Mouse (Mus musculus) v-Abl transformed pro-B cells (cell line): ENCODE results near the gene Gpld1.

ENCODE experiments used
- in situ Hi-C, 2 experiments: fragments of 400-800 bp; cut with MboI; formaldehyde crosslinking; loops; one replicate each; pipeline ENCODE4 v1.15.1; 2025; ENCODE audit not compliant: unreplicated experiment in 2 of 2

Gene Gpld1

DNA sequence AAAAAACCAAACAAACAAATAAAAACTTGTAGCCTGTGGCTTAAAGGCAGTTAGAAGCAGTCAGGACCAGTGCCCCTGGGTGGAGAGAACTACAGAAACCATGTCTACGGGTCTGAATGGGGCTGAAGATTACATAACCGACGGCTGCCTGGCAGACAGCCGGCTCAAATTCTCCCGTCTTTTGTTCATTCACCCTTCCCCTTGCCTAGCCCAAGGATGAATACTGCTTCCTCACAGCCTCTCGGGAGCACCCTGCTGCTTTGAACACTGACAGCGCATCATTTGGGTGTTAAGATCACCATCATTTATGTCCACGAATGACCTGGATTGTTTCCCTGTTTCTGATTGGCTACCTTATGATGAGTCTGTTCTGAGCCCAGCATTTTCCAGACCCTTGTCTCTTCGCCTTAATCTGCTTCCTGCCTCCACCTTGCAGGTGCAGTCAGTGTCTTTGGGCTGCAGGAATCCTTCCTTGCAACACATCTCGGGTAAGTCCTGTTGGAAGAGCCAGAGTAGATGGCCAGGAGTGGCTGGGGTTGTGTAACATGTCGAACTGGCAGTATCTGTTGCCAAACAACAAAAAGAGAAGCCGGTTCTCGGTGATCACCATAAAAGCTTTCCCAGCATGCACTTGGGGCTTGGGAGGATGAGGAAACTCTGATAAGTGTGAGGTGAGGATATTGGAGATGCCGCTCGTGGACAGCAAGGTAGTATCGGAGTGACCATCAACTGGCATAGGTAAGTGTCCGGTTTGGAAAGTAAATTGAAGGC is at the start of gene Gpld1:
Gene Gpld1, plus strand, starts transcription at position 641 of the 771 bp plus-strand sequence.
- in situ Hi-C loops = loop anchor here in 1 of 2 experiments (25.0 kb wide), 2 partner anchors 630 to 955 kb away; partner anchors contain the start of gene Scgn

- in situ Hi-C loops = no loop called here
These were observed 49.1 kb upstream of the Gpld1 start for GRCm38 (mm10) chr13:24893880-24894279.

GRCm38 (mm10) chr13:24901916-24902315 is 41.0 kb upstream of the Gpld1 start:
- in situ Hi-C loops = loop anchor here (25.0 kb wide), 3 partner anchors 415 to 1115 kb away; no protein-coding TSS in a partner anchor

DNA sequence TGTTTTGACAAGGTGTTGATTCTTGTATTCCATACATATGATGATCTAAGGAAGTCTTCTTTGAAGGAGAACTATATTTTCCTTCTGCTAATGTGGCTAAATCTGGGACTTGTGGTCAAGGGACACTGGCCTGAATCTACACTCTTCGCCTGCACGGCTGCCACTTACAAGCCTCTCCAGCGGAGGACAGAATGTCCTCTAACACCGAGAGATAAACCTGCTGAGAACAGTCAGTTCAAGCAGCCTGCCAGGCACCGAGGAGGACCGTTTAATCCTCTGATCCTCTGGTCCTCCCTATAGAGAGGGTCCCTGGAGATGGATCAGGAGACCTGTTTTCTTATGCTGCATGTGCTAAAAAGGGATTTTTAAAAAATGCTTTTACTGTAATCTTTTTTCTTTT is 39.5 kb upstream of the Gpld1 start:
- in situ Hi-C loops = loop anchor here (25.0 kb wide), 3 partner anchors 416 to 1116 kb away; no protein-coding TSS in a partner anchor

- in situ Hi-C loops = loop anchor here (25.0 kb wide), 3 partner anchors 418 to 1118 kb away; no protein-coding TSS in a partner anchor
These were observed 37.5 kb upstream of the Gpld1 start for GRCm38 (mm10) chr13:24905422-24905821.

DNA sequence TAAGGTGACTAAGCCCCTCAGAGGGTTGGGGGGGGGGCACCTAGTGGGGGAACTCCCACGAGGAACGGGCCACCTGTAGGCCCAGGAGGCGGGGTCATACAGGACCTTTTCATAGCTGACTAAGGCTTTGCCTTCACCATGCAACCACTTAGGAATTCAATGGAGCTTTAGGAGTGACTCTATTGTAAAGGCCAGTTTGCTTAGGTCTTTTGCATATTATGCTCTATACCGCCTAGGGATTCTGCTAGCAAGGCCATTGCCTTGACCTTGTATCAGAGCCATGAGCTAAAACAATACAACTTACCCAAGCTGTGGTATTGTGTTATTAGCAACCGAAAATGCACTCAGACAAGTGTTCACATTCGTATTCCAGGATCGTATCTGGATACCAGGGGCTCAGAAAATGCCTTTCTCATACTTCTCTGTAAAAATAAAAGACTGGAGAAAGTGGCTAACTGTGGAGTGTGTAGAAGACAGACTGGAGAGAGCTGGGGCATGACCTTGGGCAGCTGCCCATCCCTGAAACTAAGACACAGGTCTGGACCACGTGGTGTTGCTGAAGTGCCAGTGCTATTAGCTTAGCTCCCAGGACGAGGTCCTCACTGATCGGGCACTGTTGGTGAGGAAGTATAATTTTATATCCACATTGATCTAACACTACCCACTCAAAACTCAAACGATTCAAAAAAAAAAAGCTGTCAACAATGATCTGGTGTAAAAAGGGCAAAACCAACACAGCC is 36.0 kb upstream of the Gpld1 start:
- in situ Hi-C loops = loop anchor here (25.0 kb wide), 3 partner anchors 420 to 1120 kb away; no protein-coding TSS in a partner anchor

- in situ Hi-C loops = loop anchor here (25.0 kb wide), 3 partner anchors 422 to 1122 kb away; no protein-coding TSS in a partner anchor
These were observed 33.8 kb upstream of the Gpld1 start for GRCm38 (mm10) chr13:24909112-24909511.

DNA sequence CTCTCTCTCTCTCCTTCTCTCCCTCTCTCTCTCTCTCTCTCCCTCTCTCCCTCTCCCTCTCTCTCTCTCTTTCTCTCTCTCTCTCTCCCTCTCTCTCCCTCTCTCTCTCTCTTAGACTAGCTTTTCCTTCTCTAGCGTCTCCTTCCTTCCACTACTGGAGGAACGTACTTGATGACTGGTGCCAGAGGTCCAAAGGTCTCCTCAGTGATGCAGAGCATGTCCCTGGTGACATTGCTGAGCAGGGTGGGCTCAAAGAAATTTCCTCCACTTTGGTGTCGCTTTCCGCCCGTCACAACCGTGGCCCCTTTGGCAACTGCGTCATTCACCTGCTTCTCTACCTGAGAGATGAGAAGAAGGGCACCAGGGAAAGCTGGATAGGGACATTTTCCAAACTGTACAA is 29.4 kb upstream of the Gpld1 start:
- in situ Hi-C loops = loop anchor here (25.0 kb wide), 3 partner anchors 426 to 1126 kb away; no protein-coding TSS in a partner anchor

GRCm38 (mm10) chr13:24914915-24915314 is 28.0 kb upstream of the Gpld1 start:
- in situ Hi-C loops = loop anchor here (25.0 kb wide), 3 partner anchors 428 to 1128 kb away; no protein-coding TSS in a partner anchor

GRCm38 (mm10) chr13:24915831-24916230 is 27.1 kb upstream of the Gpld1 start:
- in situ Hi-C loops = loop anchor here (25.0 kb wide), 3 partner anchors 429 to 1129 kb away; no protein-coding TSS in a partner anchor

- in situ Hi-C loops = loop anchor here (10.0 to 25.0 kb wide), 5 partner anchors 196 to 1133 kb away; no protein-coding TSS in a partner anchor
These were observed 22.5 kb upstream of the Gpld1 start for GRCm38 (mm10) chr13:24920333-24920977.

- in situ Hi-C loops = loop anchor here (10.0 to 25.0 kb wide), 5 partner anchors 196 to 1134 kb away; no protein-coding TSS in a partner anchor
These were observed 21.7 kb upstream of the Gpld1 start for GRCm38 (mm10) chr13:24921281-24921680.

- in situ Hi-C loops = loop anchor here (10.0 to 25.0 kb wide), 5 partner anchors 199 to 1137 kb away; no protein-coding TSS in a partner anchor
These were observed 19.0 kb upstream of the Gpld1 start for GRCm38 (mm10) chr13:24923991-24924390.

DNA sequence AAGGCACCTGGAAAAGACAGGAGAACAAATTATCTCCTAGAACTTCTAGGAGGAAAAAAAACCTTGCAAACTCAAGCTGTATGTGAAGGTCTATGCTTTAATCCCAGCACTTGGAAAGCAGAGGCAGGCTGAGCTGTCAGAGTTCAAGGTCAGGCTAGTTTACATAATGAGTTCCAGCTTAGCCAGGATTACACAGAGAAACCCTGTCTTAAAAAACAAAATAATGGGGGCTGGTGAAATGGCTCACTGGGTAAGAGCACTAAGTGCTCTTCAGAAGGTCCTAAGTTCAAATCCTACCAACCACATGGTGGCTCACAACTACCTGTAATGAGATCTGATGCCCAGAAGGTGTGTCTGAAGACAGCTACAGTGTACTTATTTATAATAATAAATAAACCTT is 12.4 kb upstream of the Gpld1 start:
- in situ Hi-C loops = loop anchor here in 1 of 2 experiments (25.0 kb wide), 2 partner anchors 618 to 943 kb away; partner anchors contain the start of gene Scgn

DNA sequence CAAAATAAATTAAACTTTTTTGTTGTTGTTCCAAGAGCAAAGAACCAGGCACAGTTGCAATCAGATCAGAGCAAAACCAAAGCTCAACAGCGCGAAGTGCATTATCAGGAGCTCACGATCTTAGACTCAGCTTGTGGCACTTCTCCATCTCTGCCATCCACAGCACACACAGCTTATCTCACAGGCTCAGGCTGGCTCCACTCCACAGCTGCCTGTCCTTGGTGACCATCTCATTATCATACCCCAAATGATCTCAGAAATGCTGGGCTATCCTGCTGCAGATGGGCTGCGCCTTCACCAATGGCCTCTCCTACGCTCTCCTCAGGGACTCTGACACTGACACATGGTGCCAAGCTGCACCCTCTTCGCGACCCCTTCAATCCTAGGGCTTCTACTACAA is 9.8 kb upstream of the Gpld1 start:
- in situ Hi-C loops = loop anchor here in 1 of 2 experiments (25.0 kb wide), 2 partner anchors 621 to 946 kb away; partner anchors contain the start of gene Scgn

DNA sequence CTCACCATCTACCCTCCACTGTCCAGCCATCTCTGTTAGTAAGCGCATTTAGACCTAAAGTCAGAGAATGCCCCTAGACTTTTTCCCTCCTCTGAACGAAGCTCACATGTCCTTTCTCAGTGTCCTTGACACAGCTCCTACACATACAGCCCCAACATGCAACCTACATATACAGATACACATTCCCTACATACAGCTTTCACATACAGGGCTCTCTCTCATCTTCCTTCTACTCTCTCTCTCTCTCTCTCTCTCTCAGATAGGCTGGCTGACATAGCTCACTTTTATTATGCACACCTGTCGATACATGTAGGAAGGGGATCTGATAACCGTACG is 6.2 kb upstream of the Gpld1 start:
- in situ Hi-C loops = loop anchor here in 1 of 2 experiments (25.0 kb wide), 2 partner anchors 624 to 949 kb away; partner anchors contain the start of gene Scgn

- in situ Hi-C loops = loop anchor here in 1 of 2 experiments (25.0 kb wide), 2 partner anchors 625 to 950 kb away; partner anchors contain the start of gene Scgn
These were observed 5.7 kb upstream of the Gpld1 start, which contains the start of gene Aldh5a1 for GRCm38 (mm10) chr13:24937108-24937838. Gene Aldh5a1, minus strand, starts transcription at chr13:24937661.

- in situ Hi-C loops = loop anchor here in 1 of 2 experiments (25.0 kb wide), 2 partner anchors 626 to 951 kb away; partner anchors contain the start of gene Scgn
These were observed 5.1 kb upstream of the Gpld1 start for GRCm38 (mm10) chr13:24937839-24938166.

- in situ Hi-C loops = loop anchor here in 1 of 2 experiments (25.0 kb wide), 2 partner anchors 626 to 951 kb away; partner anchors contain the start of gene Scgn
These were observed 4.3 kb upstream of the Gpld1 start for GRCm38 (mm10) chr13:24938683-24939082.
